In the genomic region with DNA sequence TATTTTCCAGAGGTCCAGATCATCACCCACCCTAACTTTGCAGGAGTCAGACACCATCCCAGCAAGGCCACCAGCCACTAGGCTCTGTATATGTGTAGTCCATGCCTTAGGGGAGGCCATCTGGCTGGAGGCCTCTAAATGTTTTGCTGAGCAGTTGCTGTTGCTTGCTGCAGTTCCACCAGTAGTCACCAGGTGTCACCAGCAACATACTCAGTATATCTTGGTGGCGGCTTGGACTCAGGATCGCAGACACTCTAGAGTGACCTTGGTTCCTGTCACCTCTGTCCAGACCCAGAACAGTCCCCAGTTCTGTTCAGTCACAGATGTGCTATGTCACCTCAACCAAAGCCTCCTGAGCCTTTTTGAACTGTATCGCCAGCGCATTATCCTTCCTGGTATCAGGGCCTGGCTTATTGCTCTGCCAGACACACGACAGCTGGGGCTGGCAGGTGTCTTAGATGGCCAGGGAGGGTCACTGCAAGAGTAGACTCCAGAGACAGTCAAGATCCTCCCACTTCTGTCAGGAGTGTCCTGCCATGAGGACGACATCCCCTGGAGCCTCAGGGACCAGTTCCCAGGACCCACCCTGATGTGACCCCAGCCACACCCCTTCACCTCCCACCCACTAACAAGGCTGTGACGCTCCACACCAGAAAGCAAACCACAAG, we compare ENCODE assay signal across 8 mouse cellular contexts. TPM values are rescaled to one million over a fixed set of nuclear protein-coding genes. Genes with fewer than 3 reads are reported as not detected.
DNase-seq lines count a peak whose midpoint lies in the region; ATAC-seq and TF ChIP-seq lines count a peak whose summit lies in the region.

No protein-coding gene starts in this region.

- DNase-seq in 3134 (ENCODE audit: extremely low read depth, insufficient read length, low spot score) (peak; percentile 50), liver (peak; percentile 83)
- peak; percentile 84 for DNase-seq in adrenal gland, postnatal 25 days
- DNase-seq in spleen, postnatal 36 days (ENCODE audit: low spot score in 2 of 2) = peak; percentile 72 to 80

- H3K27ac ChIP-seq in embryonic facial prominence, embryonic 15.5 days (replicated peaks) = no peak overlapping the region
- peak overlapping the region; percentile 77 for H3K27ac ChIP-seq in heart, embryonic 11.5 days (ENCODE audit: low read depth, low read length)
- H3K27ac ChIP-seq in kidney, embryonic 14.5 days (ENCODE audit: low read depth, low read length) = peak overlapping the region; percentile 65; the same call in 1 of the 2 replicates

- ATAC-seq in embryonic facial prominence, embryonic 15.5 days (ENCODE audit: insufficient number of reproducible peaks, low FRiP score, low TSS enrichment, low read depth) = 0 out of 2 replicates have a peak, but pooled peaks have one; percentile 11
- ATAC-seq in heart, embryonic 11.5 days (replicated peaks; ENCODE audit: insufficient number of reproducible peaks, low FRiP score, low TSS enrichment) = peak; percentile 32; the same call in 1 of the 2 replicates
- ATAC-seq in kidney, embryonic 14.5 days (ENCODE audit: low FRiP score, low TSS enrichment) = peak; percentile 58

- peaks cover 79% of the 10 kb centered on the region for H3K36me3 ChIP-seq in embryonic facial prominence, embryonic 15.5 days
- H3K36me3 ChIP-seq in heart, embryonic 11.5 days (ENCODE audit: control insufficient read depth, insufficient read depth, low read length) = peaks cover 45% of the 10 kb centered on the region
- H3K36me3 ChIP-seq in kidney, embryonic 14.5 days (ENCODE audit: control insufficient read depth, insufficient read depth, low read length) = peaks cover 92% of the 10 kb centered on the region
- peaks cover 11% of the 10 kb centered on the region for H3K36me3 ChIP-seq in myocyte (ENCODE audit: control insufficient read depth, insufficient read depth)

- no peaks in the 10 kb centered on the region for H3K27me3 ChIP-seq in embryonic facial prominence, embryonic 15.5 days
- no peaks in the 10 kb centered on the region for H3K27me3 ChIP-seq in heart, embryonic 11.5 days (ENCODE audit: control insufficient read depth, insufficient read depth, low read length)
- H3K27me3 ChIP-seq in kidney, embryonic 14.5 days (ENCODE audit: control insufficient read depth, insufficient read depth, low read length) = no peaks in the 10 kb centered on the region
- no peaks in the 10 kb centered on the region for H3K27me3 ChIP-seq in myocyte (ENCODE audit: control insufficient read depth, insufficient read depth, insufficient read length)

- no peak overlapping the region for H3ac ChIP-seq in myocyte (ENCODE audit: control insufficient read depth, insufficient read length)

- no peak overlapping the region for H3K4me3 ChIP-seq in embryonic facial prominence, embryonic 15.5 days (replicated peaks)
- no peak overlapping the region for H3K4me3 ChIP-seq in heart, embryonic 11.5 days (ENCODE audit: low read depth, low read length)
- H3K4me3 ChIP-seq in kidney, embryonic 14.5 days (ENCODE audit: low read length) = no peak overlapping the region
- H3K4me3 ChIP-seq in myocyte = no peak overlapping the region

- H3K9ac ChIP-seq in embryonic facial prominence, embryonic 15.5 days = no peak overlapping the region
- H3K9ac ChIP-seq in heart, embryonic 11.5 days (ENCODE audit: low read depth, low read length) = 0 out of 2 replicates have a peak overlapping the region, but pooled peaks have one; percentile 16
- no peak overlapping the region for H3K9ac ChIP-seq in kidney, embryonic 14.5 days (ENCODE audit: low read depth, low read length)

- peaks cover 24% of the 10 kb centered on the region for H3K4me1 ChIP-seq in embryonic facial prominence, embryonic 15.5 days
- peaks cover 20% of the 10 kb centered on the region for H3K4me1 ChIP-seq in heart, embryonic 11.5 days (ENCODE audit: control insufficient read depth, insufficient read depth, low read length)
- 0 out of 2 replicates have a peak, but pooled peaks cover 6% of the 10 kb centered on the region for H3K4me1 ChIP-seq in kidney, embryonic 14.5 days (ENCODE audit: control insufficient read depth, insufficient read depth, low read length)

- no peak overlapping the region for H3K4me2 ChIP-seq in embryonic facial prominence, embryonic 15.5 days (replicated peaks)
- peak overlapping the region; percentile 11; the same call in 1 of the 2 replicates for H3K4me2 ChIP-seq in heart, embryonic 11.5 days
- H3K4me2 ChIP-seq in kidney, embryonic 14.5 days (replicated peaks; ENCODE audit: low read depth, low read length) = no peak overlapping the region
- H3K4me2 ChIP-seq in myocyte (ENCODE audit: low read depth) = no peak overlapping the region

- H3K79me2 ChIP-seq in myocyte (ENCODE audit: control insufficient read depth, insufficient read depth) = peaks cover 5% of the 10 kb centered on the region

- no peaks in the 10 kb centered on the region for H3K9me3 ChIP-seq in embryonic facial prominence, embryonic 15.5 days (replicated peaks)
- H3K9me3 ChIP-seq in heart, embryonic 11.5 days (replicated peaks; ENCODE audit: control insufficient read depth, low read length) = no peaks in the 10 kb centered on the region
- no peaks in the 10 kb centered on the region for H3K9me3 ChIP-seq in kidney, embryonic 14.5 days (ENCODE audit: control insufficient read depth, low read length)

- 47% methylated on average over 7 of the region's 7 CpGs for WGBS in embryonic facial prominence, embryonic 15.5 days
- 35% methylated on average over 7 of the region's 7 CpGs for WGBS in heart, embryonic 11.5 days (ENCODE audit: insufficient replicate concordance)
- 35% methylated on average over 7 of the region's 7 CpGs for WGBS in kidney, embryonic 14.5 days

- TF ChIP-seq POLR2A in myocyte (IDR thresholded peaks at IDR 0.05; ENCODE audit: insufficient read length, low read depth) = peak; percentile 5

TF ChIP-seq in myocyte, 11 proteins besides CTCF, POLR2A, EP300 and RAD21:
- TF ChIP-seq MAX (IDR thresholded peaks at IDR 0.05; ENCODE audit: low read depth) (no peak), POLR2AphosphoS2 (IDR thresholded peaks at IDR 0.05; ENCODE audit: insufficient read length, low read depth) (peak; percentile 61), USF1 (IDR thresholded peaks at IDR 0.05; ENCODE audit: low read depth) (no peak), E2F4 (IDR thresholded peaks at IDR 0.05; ENCODE audit: insufficient read depth) (no peak), SRF (IDR thresholded peaks at IDR 0.05; ENCODE audit: control insufficient read depth, insufficient read length, low read depth) (no peak), TCF12 (IDR thresholded peaks at IDR 0.05; ENCODE audit: insufficient read depth, poor library complexity, severe bottlenecking) (no peak), MYOD1 (IDR thresholded peaks at IDR 0.05; ENCODE audit: control insufficient read depth in 1 of 3, insufficient read length in 2 of 3, low read depth in 2 of 3) (peak in 2 of 3 experiments; percentile 54 to 65), MYOG (IDR thresholded peaks at IDR 0.05; ENCODE audit: control insufficient read depth in 1 of 3, insufficient read depth in 1 of 3, insufficient read length in 2 of 3, low read depth in 2 of 3) (peak; percentile 16 to 86 (median 28)), TCF3 (IDR thresholded peaks at IDR 0.05; ENCODE audit: insufficient read length, low read depth) (no peak), CEBPB (IDR thresholded peaks at IDR 0.05; ENCODE audit: insufficient read depth, poor library complexity, severe bottlenecking) (no peak), REST (IDR thresholded peaks at IDR 0.05; ENCODE audit: insufficient read depth, insufficient read length) (no peak)

RNA-seq across cellular contexts. Expression of gene Siva1, which starts 8.8 kb away (rescaled TPM):
- 34.8 and 46.0 TPM in 2 replicates for total RNA-seq in adrenal gland, postnatal 25 days (2021)
- polyA plus RNA-seq in embryonic facial prominence, embryonic 15.5 days (2015; fragmentation: Nextera tagmentation; extraction: Ambion mirVana) = 196 and 219 TPM in 2 replicates
- 141 and 156 TPM in 2 replicates for polyA plus RNA-seq in heart, embryonic 11.5 days (2014; fragmentation: Nextera tagmentation; extraction: Ambion mirVana)
- 314 and 362 TPM in 2 replicates for polyA plus RNA-seq in kidney, embryonic 14.5 days (2014; fragmentation: Nextera tagmentation; extraction: Ambion mirVana)
- 85.6 TPM for polyA plus RNA-seq in myocyte (2012; fragmentation: generic; extraction: Trizol)

RNA-seq across cellular contexts. Expression of gene Akt1, which starts 21.4 kb away (rescaled TPM):
- 395 and 413 TPM in 2 replicates for total RNA-seq in adrenal gland, postnatal 25 days (2021)
- polyA plus RNA-seq in embryonic facial prominence, embryonic 15.5 days (2015; fragmentation: Nextera tagmentation; extraction: Ambion mirVana) = 84.9 and 112 TPM in 2 replicates
- polyA plus RNA-seq in heart, embryonic 11.5 days (2014; fragmentation: Nextera tagmentation; extraction: Ambion mirVana) = 94.2 and 108 TPM in 2 replicates
- 50.8 and 58.5 TPM in 2 replicates for polyA plus RNA-seq in kidney, embryonic 14.5 days (2014; fragmentation: Nextera tagmentation; extraction: Ambion mirVana)
- 352 TPM for polyA plus RNA-seq in myocyte (2012; fragmentation: generic; extraction: Trizol)

RNA-seq across cellular contexts. Expression of gene Zbtb42, which starts 25.3 kb away (rescaled TPM):
- 7.9 and 12.8 TPM in 2 replicates for total RNA-seq in adrenal gland, postnatal 25 days (2021)
- polyA plus RNA-seq in embryonic facial prominence, embryonic 15.5 days (2015; fragmentation: Nextera tagmentation; extraction: Ambion mirVana) = 4.8 and 5.6 TPM in 2 replicates
- 2.8 and 4.2 TPM in 2 replicates for polyA plus RNA-seq in heart, embryonic 11.5 days (2014; fragmentation: Nextera tagmentation; extraction: Ambion mirVana)
- polyA plus RNA-seq in kidney, embryonic 14.5 days (2014; fragmentation: Nextera tagmentation; extraction: Ambion mirVana) = 3.8 and 5.7 TPM in 2 replicates
- 4.4 TPM for polyA plus RNA-seq in myocyte (2012; fragmentation: generic; extraction: Trizol)

RNA-seq across cellular contexts. Expression of gene Adssl1, which starts 33.4 kb away (rescaled TPM):
- 17.8 and 21.0 TPM in 2 replicates for total RNA-seq in adrenal gland, postnatal 25 days (2021)
- 12.4 and 17.5 TPM in 2 replicates for polyA plus RNA-seq in embryonic facial prominence, embryonic 15.5 days (2015; fragmentation: Nextera tagmentation; extraction: Ambion mirVana)
- 73.3 and 75.2 TPM in 2 replicates for polyA plus RNA-seq in heart, embryonic 11.5 days (2014; fragmentation: Nextera tagmentation; extraction: Ambion mirVana)
- 8.0 and 9.3 TPM in 2 replicates for polyA plus RNA-seq in kidney, embryonic 14.5 days (2014; fragmentation: Nextera tagmentation; extraction: Ambion mirVana)
- polyA plus RNA-seq in myocyte (2012; fragmentation: generic; extraction: Trizol) = 202 TPM
